Mouse (Mus musculus) macrophage (primary cell): ENCODE measurements around the gene Nek10. TPM values are rescaled to one million over a fixed set of nuclear protein-coding genes. Genes with fewer than 3 reads are reported as not detected.
"Not testable (repeated sequence)": the region's sequence is repeated elsewhere in the genome, so short reads cannot be mapped to it uniquely, and the experiment has no call there.

Source experiments
- H3K27ac ChIP-seq: fragments of 350-480 bp; formaldehyde crosslinking; 2 replicates; pipeline ENCODE4 v1.9.0; 2021
- H3K36me3 ChIP-seq: fragments of 350-480 bp; formaldehyde crosslinking; 2 replicates; pipeline ENCODE4 v1.9.0; 2021; ENCODE audit errors: inconsistent target
- H3K4me3 ChIP-seq: fragments of 350-480 bp; formaldehyde crosslinking; 2 replicates; pipeline ENCODE4 v1.9.0; 2021; ENCODE audit errors: inconsistent target
- H3K79me2 ChIP-seq: fragments of 350-480 bp; formaldehyde crosslinking; 2 replicates; pipeline ENCODE4 v1.9.0; 2021; ENCODE audit errors: inconsistent target
- WGBS: methylation state at CpG from one replicate; pipeline ENCODE4 v1.1.7; 2026; ENCODE audit warnings: inconsistent platforms; ENCODE audit not compliant: missing documents; 5-methylcytosine and 5-hydroxymethylcytosine counted together
- polyA plus RNA-seq: library from polyadenylated mRNA; stranded (reverse); fragments of 250-400 nt; gene quantifications from 3 replicates; pipeline ENCODE4 v1.2.4, GENCODE M21; 2018; ENCODE audit warnings: inconsistent platforms

Nek10 gene
- polyA plus RNA-seq, 1 experiment from 2014 or later: 0.03 TPM

DNA sequence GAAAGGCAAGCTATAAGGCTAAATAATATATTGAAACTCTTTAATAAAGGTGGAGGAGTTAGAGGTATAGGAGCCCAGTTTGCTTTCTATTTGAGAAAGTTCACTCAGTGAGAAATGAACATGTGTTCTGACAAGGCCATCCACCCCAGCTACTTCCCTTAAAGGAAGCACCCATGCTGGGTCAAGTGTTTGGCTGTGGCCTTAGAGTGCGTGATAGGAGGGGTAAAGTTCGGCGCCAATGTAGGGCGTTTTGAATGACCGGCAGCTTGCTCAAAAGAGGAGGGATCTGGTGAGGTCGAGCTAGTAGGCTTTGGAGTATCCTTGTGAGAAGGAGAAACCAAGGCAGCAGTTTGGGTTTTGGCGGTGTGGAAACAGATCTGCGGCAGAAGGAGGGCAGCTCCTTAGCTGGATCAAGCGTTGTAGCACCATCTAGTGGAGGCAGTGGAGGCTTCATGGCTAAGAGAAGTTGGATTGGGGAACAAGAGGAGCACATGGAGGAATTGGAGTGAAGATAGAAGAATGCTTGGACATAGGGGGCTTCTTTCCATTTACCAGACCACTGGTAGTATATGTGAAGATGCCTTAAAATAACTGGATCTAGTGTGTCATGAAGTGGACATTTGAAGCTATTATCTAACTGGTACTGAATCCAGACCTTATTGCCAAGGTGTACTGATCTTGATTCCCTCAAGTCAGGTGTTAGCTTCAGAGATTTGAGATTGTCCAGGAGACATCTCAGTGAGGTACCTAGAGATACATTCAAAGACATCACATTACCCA lies 101.7 kb downstream of the Nek10 start:
- Histone ChIP-seq H3K4me3 (no peak overlapping the region; the same call in 1 of the 2 replicates), H3K36me3 (no peaks in the 10 kb centered on the region), H3K27ac (no peak overlapping the region), H3K79me2 (no peaks in the 10 kb centered on the region)
- WGBS: 6% methylated on average over 9 of the region's 9 CpGs

- no peak overlapping the region for H3K4me3 ChIP-seq
- H3K27ac ChIP-seq: no peak overlapping the region
- no peaks in the 10 kb centered on the region for H3K36me3 ChIP-seq
- WGBS: 66% methylated on average over 5 of the region's 5 CpGs
- no peaks in the 10 kb centered on the region for H3K79me2 ChIP-seq
Observed at GRCm38 (mm10) chr14:14905530-14905852, 102.3 kb downstream of the Nek10 start.

DNA sequence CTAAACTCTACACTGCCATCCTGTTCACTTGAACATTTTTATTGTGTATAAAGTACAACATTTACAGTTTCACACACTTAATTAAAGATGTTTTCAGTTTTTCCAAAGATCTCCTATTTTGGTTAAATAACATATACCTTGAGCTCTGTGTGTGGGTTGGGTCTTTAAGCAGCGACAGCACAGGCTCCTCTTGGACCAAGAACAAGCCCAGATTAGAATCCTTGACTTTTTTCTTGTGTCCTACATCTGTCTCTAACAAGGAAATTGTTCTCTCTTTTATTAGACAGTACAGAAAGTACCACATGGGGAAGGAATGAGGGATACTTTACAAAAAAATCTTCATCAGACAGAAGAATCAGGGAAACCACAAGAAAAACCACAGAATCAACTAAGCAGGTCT lies 122.4 kb downstream of the Nek10 start:
- H3K4me3 ChIP-seq: no peak overlapping the region
- H3K27ac ChIP-seq: no peak overlapping the region
- H3K79me2 ChIP-seq: no peaks in the 10 kb centered on the region
- 69% methylated on average over 1 of the region's 1 CpGs for WGBS
- no peaks in the 10 kb centered on the region for H3K36me3 ChIP-seq

GRCm38 (mm10) chr14:14927559-14927958 lies 124.3 kb downstream of the Nek10 start:
- H3K4me3 ChIP-seq: no peak overlapping the region

GRCm38 (mm10) chr14:14934977-14935376 lies 131.8 kb downstream of the Nek10 start:
- H3K27ac ChIP-seq: no peak overlapping the region
- WGBS: 80% methylated on average over 2 of the region's 2 CpGs
- H3K4me3 ChIP-seq: no peak overlapping the region
- no peaks in the 10 kb centered on the region for H3K79me2 ChIP-seq
- no peaks in the 10 kb centered on the region for H3K36me3 ChIP-seq

More at GRCm38 (mm10) chr14:14927559-14927958, 124.3 kb downstream of the Nek10 start:
- Histone ChIP-seq H3K36me3 (no peaks in the 10 kb centered on the region), H3K27ac (no peak overlapping the region), H3K79me2 (no peaks in the 10 kb centered on the region)
- WGBS: 100% methylated on average over 2 of the region's 2 CpGs

DNA sequence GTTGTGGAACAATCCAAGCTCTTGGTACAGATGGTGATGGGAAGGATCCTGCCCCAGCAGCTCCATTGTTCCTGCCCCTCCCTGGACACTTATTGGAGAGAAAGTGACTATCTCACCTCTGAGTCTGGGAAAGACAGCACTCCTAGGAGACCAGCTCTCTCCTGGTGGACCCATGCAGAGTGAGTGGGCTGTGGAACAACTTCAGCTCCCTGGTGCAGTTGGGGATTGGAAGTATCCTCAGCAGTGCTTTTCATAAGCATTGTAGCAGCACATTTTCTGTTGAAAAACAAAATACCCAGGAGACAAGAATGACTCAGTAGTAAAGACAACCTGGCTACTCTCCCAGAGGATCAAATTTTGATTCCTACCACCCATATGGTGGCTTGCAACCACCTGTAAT lies 142.7 kb downstream of the Nek10 start:
- Histone ChIP-seq H3K36me3 (no peaks in the 10 kb centered on the region), H3K27ac (no peak overlapping the region), H3K4me3 (no peak overlapping the region), H3K79me2 (no peaks in the 10 kb centered on the region)

GRCm38 (mm10) chr14:14949023-14949422 lies 145.8 kb downstream of the Nek10 start:
- no peak overlapping the region for H3K27ac ChIP-seq
- no peaks in the 10 kb centered on the region for H3K36me3 ChIP-seq
- no peak overlapping the region for H3K4me3 ChIP-seq
- no peaks in the 10 kb centered on the region for H3K79me2 ChIP-seq
- 100% methylated on average over 2 of the region's 2 CpGs for WGBS

GRCm38 (mm10) chr14:14951808-14952207 lies 148.6 kb downstream of the Nek10 start:
- 92% methylated on average over 1 of the region's 1 CpGs for WGBS
- Histone ChIP-seq H3K27ac (no peak overlapping the region), H3K36me3 (no peaks in the 10 kb centered on the region), H3K4me3 (no peak overlapping the region), H3K79me2 (no peaks in the 10 kb centered on the region)

- Histone ChIP-seq H3K79me2 (no peaks in the 10 kb centered on the region), H3K27ac (no peak overlapping the region), H3K36me3 (no peaks in the 10 kb centered on the region), H3K4me3 (no peak overlapping the region)
- WGBS: 92% methylated on average over 2 of the region's 2 CpGs
Observed at GRCm38 (mm10) chr14:14959780-14960440, 156.7 kb downstream of the Nek10 start.

GRCm38 (mm10) chr14:14960441-14960988 lies 157.3 kb downstream of the Nek10 start:
- Histone ChIP-seq H3K27ac (no peak overlapping the region), H3K4me3 (no peak overlapping the region), H3K79me2 (no peaks in the 10 kb centered on the region), H3K36me3 (no peaks in the 10 kb centered on the region)
- WGBS: 71% methylated on average over 2 of the region's 2 CpGs

- 100% methylated on average over 1 of the region's 2 CpGs for WGBS
- Histone ChIP-seq H3K36me3 (no peaks in the 10 kb centered on the region), H3K79me2 (no peaks in the 10 kb centered on the region), H3K4me3 (no peak overlapping the region), H3K27ac (no peak overlapping the region)
Observed at GRCm38 (mm10) chr14:14970633-14971032, 167.4 kb downstream of the Nek10 start.

DNA sequence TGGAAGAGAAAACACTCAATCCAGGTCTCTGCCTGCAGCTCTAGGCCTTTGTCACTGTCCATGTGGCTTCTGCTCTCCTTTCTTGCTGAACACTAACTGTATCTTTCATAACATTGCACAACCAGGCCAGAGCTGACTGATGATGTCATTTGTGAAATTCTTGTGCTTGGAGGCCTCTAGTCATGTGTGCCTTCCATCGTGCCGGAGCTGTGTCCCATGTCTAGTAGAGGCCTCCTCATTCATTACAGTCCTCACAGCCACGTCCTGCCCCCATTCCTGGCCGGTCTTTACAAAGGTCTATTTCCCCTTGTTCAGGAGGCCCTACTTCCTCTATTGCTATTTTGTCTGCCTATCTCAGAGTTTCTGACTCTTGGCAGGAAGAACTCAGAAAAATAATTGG lies 167.8 kb downstream of the Nek10 start:
- 0% methylated on average over 3 of the region's 4 CpGs for WGBS
- Histone ChIP-seq H3K4me3 (no peak overlapping the region), H3K36me3 (no peaks in the 10 kb centered on the region), H3K27ac (no peak overlapping the region), H3K79me2 (no peaks in the 10 kb centered on the region)

DNA sequence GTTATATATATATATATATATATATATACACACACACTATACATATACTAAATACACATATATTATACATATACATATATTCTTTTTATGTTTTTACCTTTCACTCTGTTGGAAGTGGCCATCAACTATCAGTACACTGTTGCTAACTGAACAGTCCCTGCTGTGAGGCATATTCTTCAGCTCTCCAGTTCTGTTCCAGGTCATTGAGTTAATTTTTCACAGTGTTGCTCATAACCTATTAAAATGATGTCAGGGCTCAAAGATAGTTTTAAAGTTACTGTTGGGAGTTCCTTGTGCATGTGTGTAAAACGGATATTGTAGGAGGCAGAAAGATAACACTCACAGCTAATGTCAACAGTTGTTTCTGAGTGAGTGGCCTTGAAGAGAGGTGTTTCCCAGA lies 170.9 kb downstream of the Nek10 start:
- H3K4me3 ChIP-seq: no peak overlapping the region
- 64% methylated on average over 1 of the region's 1 CpGs for WGBS
- no peaks in the 10 kb centered on the region for H3K36me3 ChIP-seq
- no peaks in the 10 kb centered on the region for H3K79me2 ChIP-seq
- H3K27ac ChIP-seq: no peak overlapping the region

GRCm38 (mm10) chr14:14984106-14984505 lies 180.9 kb downstream of the Nek10 start:
- no CpG with 5 or more reads among the region's 1 CpGs for WGBS
- H3K4me3 ChIP-seq, H3K36me3 ChIP-seq, H3K27ac ChIP-seq, H3K79me2 ChIP-seq: not testable (repeated sequence)
